Mouse (Mus musculus): ENCODE data around the gene Ap1s1.

The Ap1s1 gene

GRCm38 (mm10) chr5:137015913-137016312 is 30.0 kb downstream of the Ap1s1 start:
- no peak for DNase-seq

- no peak for DNase-seq
These were observed 33.5 kb downstream of the Ap1s1 start for GRCm38 (mm10) chr5:137012401-137012950.

- peak; percentile 73 for DNase-seq
These were observed 35.9 kb downstream of the Ap1s1 start for GRCm38 (mm10) chr5:137009988-137010387.

GRCm38 (mm10) chr5:137007276-137007675 is 38.7 kb downstream of the Ap1s1 start:
- DNase-seq, result no peak

DNA sequence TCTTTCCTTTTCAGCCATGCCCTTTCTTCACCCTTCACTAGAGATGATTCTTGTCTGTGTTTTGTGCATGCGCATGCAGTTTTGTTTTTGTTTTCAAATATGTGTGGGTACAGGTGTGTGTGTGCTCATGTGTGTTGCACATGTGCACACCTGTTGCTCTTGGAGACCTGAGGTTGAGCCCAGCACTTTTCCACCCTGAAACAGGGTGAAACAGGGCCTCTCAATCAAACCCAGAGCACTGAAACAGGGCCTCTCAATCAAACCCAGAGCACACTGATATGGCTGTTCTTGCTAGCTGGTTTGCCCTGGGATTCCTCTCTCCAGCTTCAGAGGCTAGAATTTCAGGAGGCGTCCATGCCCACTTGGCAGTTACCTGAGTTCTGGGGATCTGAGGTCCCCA is 45.3 kb downstream of the Ap1s1 start:
- DNase-seq, result no peak

- DNase-seq, result no peak
These were observed 46.5 kb downstream of the Ap1s1 start for GRCm38 (mm10) chr5:136999449-136999848.

DNA sequence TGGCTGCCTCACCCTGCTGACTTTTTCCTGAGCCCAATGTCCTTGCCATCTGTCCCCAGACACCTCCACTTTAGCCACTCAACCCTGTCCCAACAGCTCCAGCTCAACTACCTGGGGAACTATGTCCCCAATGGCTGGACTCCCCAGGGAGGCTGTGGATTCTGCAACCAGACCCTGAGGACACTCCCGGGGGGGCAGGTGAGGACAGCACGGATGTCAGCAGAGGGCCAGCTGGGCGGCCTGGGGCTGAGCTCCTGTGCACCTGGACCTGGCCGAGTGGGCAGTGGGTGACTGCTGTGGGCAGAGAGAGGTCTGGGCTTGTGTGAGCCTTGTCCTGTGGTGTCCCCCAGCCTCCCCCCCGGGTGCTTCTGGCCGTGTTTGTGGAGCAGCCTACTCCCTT is 56.1 kb downstream of the Ap1s1 start:
- DNase-seq, result no peak

DNA sequence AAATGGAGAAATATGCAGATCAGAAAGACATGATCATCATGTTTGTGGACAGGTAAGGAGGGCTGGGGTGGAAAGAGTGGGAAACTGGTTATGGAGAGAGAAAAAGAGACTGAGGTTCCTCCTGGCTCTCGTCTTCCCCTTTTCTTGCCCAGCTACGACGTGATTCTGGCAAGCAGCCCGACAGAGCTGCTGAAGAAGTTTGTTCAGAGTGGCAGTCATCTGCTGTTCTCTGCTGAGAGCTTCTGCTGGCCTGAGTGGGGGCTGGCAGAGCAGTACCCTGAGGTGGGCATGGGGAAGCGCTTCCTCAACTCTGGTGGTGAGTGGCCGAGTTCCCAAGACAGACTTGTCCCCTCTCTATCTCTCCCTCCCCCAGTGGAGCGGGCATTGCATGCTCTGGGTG is 57.5 kb downstream of the Ap1s1 start:
- no peak for DNase-seq

GRCm38 (mm10) chr5:136987934-136988271 is 58.0 kb downstream of the Ap1s1 start, which contains the start of gene Znhit1:
Gene Znhit1, minus strand, starts transcription at chr5:136988021.
- peak; percentile 35 for DNase-seq

- DNase-seq, result peak; percentile 79
These were observed 58.6 kb downstream of the Ap1s1 start for GRCm38 (mm10) chr5:136987138-136987933.

DNA sequence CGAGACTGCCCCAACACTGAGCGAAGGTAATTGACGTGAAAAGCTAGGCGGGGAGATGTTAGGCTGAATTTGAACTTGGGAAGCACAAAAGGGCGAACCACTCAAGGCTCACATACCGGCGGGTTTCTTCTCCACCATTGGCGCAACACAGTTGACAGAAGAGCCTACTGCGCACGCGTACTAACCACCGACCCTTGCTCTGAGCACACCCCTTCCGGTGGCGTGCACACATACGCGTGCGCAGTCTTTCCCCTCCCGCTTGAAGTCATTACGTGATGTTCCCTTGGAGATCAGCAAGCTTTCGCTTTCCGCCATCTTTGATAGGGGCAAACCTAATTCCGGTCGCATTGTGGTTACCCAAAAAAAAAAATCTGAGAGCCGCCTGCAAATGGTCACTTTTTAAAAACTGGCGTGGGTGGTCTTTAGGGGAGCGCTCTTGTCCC is 59.2 kb downstream of the Ap1s1 start, which contains the start of gene Plod3:
Plod3 (plus strand) TSS at position 325 of the 443 bp plus-strand sequence.
- DNase-seq, result peak; percentile 99

Measured in retina, postnatal 1 day (tissue).